Mouse (Mus musculus): Measurements from ENCODE around the gene Gm10521. TPM values are rescaled to one million over a fixed set of nuclear protein-coding genes. Genes with fewer than 3 reads are reported as not detected.

Gm10521 gene
- polyA plus RNA-seq, 1 experiment from 2014 or later = not detected

DNA sequence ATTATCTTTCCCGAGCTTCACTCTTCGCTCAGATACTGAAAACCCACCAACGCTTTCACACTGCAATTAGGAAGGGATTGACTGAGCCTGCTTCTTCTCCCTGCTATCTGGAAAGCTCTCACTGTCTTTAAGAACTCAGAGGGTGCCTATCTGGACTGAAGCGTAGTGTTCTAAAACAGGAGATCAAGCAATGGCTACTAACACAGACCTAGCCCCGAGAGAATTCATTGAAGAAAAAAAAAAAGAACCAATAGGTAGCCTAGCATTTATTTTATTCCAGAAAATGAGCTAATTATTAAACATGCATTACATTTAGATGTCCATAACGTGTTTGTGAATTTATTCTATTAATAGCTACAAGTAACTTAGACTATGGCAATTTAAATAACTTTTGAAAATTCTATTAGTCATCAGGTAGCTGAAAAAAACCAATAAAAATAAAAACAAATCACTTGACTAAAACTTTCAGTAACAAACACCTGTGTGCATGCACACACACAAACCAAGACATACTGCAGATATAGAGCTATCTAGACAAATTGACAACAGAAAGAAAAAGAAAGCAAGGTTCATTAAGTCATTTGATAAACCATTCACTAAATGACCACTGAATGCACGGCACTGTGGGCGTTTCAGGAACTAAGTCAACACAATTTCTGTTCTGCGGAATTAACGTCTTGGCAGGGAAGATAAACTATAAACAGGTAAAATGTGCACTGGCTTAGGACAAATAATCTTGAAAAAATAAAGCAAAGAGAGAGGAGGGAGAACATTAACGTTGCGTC lies 22.9 kb downstream of the Gm10521 start:
- WGBS (ENCODE audit: insufficient replicate concordance) = 55% methylated on average over 12 of the region's 12 CpGs
- Histone ChIP-seq H3K9ac (ENCODE audit: low read depth, low read length) (no peak overlapping the region), H3K4me1 (ENCODE audit: control insufficient read depth, low read depth, low read length) (no peaks in the 10 kb centered on the region), H3K4me3 (ENCODE audit: low read depth, low read length) (no peak overlapping the region), H3K9me3 (replicated peaks; ENCODE audit: control insufficient read depth, low read length) (no peaks in the 10 kb centered on the region), H3K27me3 (ENCODE audit: control insufficient read depth, insufficient read depth, low read depth, low read length) (no peaks in the 10 kb centered on the region), H3K4me2 (ENCODE audit: low read depth, low read length) (no peak overlapping the region), H3K36me3 (ENCODE audit: control insufficient read depth, insufficient read depth) (no peaks in the 10 kb centered on the region), H3K27ac (ENCODE audit: low read length) (no peak overlapping the region)
- ATAC-seq (ENCODE audit: low read depth) = no peak

DNA sequence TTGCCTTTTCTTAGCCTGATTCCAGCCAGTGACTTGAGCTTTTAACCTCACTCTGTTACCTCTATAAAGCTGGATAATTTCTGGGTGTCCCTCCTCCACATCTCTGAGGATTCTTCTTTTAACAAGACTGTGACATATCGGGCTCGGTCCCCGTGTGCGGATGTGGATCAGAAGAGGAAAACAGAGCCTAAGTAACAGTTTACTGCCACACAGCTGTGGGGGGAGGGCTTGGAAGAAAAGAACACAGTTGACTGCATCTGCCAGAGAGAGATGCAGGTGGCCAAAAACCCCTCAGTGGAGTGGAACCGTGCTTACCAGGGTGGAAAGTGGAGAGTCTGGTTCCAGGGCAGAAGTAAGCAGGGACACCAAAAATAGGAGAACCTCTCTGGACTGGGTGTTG lies 23.7 kb downstream of the Gm10521 start:
- ATAC-seq (ENCODE audit: low read depth) = no peak
- H3K4me2 ChIP-seq (ENCODE audit: low read depth, low read length) = no peak overlapping the region
- H3K36me3 ChIP-seq (ENCODE audit: control insufficient read depth, insufficient read depth) = no peaks in the 10 kb centered on the region
- no peaks in the 10 kb centered on the region for H3K27me3 ChIP-seq (ENCODE audit: control insufficient read depth, insufficient read depth, low read depth, low read length)
- no peak overlapping the region for H3K27ac ChIP-seq (ENCODE audit: low read length)
- no peaks in the 10 kb centered on the region for H3K9me3 ChIP-seq (replicated peaks; ENCODE audit: control insufficient read depth, low read length)
- no peak overlapping the region for H3K4me3 ChIP-seq (ENCODE audit: low read depth, low read length)
- no peaks in the 10 kb centered on the region for H3K4me1 ChIP-seq (ENCODE audit: control insufficient read depth, low read depth, low read length)
- H3K9ac ChIP-seq (ENCODE audit: low read depth, low read length) = no peak overlapping the region
- 66% methylated on average over 5 of the region's 5 CpGs for WGBS (ENCODE audit: insufficient replicate concordance)

DNA sequence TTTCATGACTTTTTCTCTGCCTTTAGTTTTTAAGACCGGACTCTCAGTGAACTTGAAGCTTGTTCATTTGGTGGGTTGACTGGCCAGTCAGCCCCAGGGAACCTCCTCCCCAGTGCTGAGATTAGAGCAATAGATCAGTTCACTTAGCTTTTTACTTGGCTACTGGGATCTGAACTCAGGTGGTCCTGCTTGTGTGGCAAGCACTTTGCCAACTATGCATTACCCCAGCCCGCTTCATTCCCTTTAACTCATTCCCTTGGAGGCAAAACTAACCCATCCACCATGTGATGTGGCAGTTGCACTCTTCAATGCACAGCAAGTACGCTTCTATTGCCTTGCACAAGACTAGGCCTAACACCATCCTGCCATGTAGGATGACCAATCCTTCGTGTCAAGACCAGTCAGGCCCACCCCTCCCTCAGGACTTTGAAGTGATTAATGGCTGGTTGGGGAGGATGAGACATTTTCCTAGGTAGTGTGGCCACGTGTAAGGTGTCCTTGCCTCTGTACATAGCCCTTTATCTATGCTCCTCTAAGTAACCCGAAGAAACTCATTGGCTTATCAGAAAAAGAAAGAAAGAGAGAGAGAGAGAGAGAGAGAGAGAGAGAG lies 24.5 kb downstream of the Gm10521 start:
- no peak for ATAC-seq (ENCODE audit: low read depth)
- Histone ChIP-seq H3K4me2 (ENCODE audit: low read depth, low read length) (no peak overlapping the region), H3K9ac (ENCODE audit: low read depth, low read length) (no peak overlapping the region), H3K4me3 (ENCODE audit: low read depth, low read length) (no peak overlapping the region), H3K4me1 (ENCODE audit: control insufficient read depth, low read depth, low read length) (no peaks in the 10 kb centered on the region), H3K36me3 (ENCODE audit: control insufficient read depth, insufficient read depth) (no peaks in the 10 kb centered on the region), H3K27ac (ENCODE audit: low read length) (no peak overlapping the region), H3K9me3 (replicated peaks; ENCODE audit: control insufficient read depth, low read length) (no peaks in the 10 kb centered on the region), H3K27me3 (ENCODE audit: control insufficient read depth, insufficient read depth, low read depth, low read length) (no peaks in the 10 kb centered on the region)
- 55% methylated on average over 6 of the region's 6 CpGs for WGBS (ENCODE audit: insufficient replicate concordance)

DNA sequence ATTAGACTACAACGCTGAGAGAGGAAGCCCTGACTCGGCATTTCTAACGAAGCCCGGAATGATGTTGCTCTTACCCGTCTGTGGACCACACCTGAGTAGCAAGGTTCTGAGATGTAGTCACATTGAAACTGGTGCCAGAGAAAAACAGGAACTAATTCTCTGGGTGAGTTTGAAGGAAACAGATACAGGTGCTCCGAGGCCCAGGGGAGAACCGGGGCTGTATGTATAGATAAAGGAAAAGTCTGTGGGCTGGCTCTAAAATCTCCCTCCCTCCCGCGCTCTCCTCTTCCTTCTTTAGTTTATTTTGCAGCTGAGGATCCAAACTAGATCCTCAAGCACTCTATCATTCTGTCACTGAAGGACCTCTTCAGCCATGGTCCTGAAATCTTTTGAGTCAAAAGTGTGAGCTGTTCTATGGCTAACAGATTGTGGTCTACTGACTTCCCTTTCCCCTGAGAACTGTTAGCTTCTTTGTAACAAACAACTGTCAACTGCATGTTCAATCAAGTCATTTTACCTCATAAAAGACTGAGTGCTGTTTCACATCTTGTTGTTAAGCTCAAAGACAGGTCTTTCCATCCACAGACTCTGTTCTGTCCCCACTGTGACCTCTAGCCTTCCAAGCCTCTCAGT lies 25.6 kb downstream of the Gm10521 start:
- Histone ChIP-seq H3K4me2 (ENCODE audit: low read depth, low read length) (no peak overlapping the region), H3K4me3 (ENCODE audit: low read depth, low read length) (no peak overlapping the region), H3K9ac (ENCODE audit: low read depth, low read length) (no peak overlapping the region), H3K36me3 (ENCODE audit: control insufficient read depth, insufficient read depth) (no peaks in the 10 kb centered on the region), H3K4me1 (ENCODE audit: control insufficient read depth, low read depth, low read length) (no peaks in the 10 kb centered on the region), H3K27ac (ENCODE audit: low read length) (no peak overlapping the region), H3K27me3 (ENCODE audit: control insufficient read depth, insufficient read depth, low read depth, low read length) (no peaks in the 10 kb centered on the region), H3K9me3 (replicated peaks; ENCODE audit: control insufficient read depth, low read length) (no peaks in the 10 kb centered on the region)
- ATAC-seq (ENCODE audit: low read depth) = no peak
- 16% methylated on average over 9 of the region's 9 CpGs for WGBS (ENCODE audit: insufficient replicate concordance)

DNA sequence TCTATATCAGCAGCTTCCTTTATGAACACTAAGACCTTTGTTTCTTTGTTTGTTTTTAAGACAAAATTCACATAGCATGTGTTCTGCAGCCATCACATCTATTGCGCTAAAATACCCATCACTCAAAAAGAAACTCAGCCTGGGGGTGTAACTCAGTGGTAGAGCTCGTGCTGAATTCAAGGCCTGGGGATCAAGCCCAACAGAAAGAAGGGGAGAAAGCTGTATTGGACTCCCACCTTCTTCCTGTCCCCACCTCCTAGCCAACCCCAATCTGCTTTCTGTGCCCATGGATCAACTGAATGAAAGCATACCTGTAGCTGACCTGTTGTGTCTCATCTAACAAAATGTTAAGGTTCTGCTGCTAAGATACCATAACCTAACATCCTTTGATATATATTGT lies 26.2 kb downstream of the Gm10521 start:
- no peak overlapping the region for H3K27ac ChIP-seq (ENCODE audit: low read length)
- no peak for ATAC-seq (ENCODE audit: low read depth)
- H3K4me2 ChIP-seq (ENCODE audit: low read depth, low read length) = no peak overlapping the region
- 40% methylated on average over 2 of the region's 2 CpGs for WGBS (ENCODE audit: insufficient replicate concordance)
- no peaks in the 10 kb centered on the region for H3K36me3 ChIP-seq (ENCODE audit: control insufficient read depth, insufficient read depth)
- no peaks in the 10 kb centered on the region for H3K9me3 ChIP-seq (replicated peaks; ENCODE audit: control insufficient read depth, low read length)
- H3K4me1 ChIP-seq (ENCODE audit: control insufficient read depth, low read depth, low read length) = no peaks in the 10 kb centered on the region
- no peak overlapping the region for H3K9ac ChIP-seq (ENCODE audit: low read depth, low read length)
- H3K4me3 ChIP-seq (ENCODE audit: low read depth, low read length) = no peak overlapping the region
- no peaks in the 10 kb centered on the region for H3K27me3 ChIP-seq (ENCODE audit: control insufficient read depth, insufficient read depth, low read depth, low read length)

DNA sequence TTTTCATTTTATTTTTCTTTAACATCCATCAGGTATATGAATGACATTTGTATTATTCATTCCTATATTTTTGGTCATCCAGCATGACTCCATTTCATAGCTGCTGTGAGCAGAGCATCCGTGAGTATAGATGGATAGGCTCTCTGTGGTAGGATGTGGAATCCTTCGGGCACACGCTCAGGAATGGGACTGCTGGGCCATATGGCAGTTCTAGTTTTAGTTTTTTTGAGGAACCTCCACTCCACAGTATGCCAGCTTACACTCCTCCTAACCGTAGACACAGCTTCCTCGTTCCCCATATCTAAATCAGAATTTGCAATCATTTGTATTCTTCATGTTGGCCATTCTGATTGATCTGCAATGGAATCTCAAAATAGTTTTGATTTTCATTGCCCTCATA lies 27.4 kb downstream of the Gm10521 start:
- WGBS (ENCODE audit: insufficient replicate concordance) = 63% methylated on average over 5 of the region's 5 CpGs
- Histone ChIP-seq H3K36me3 (ENCODE audit: control insufficient read depth, insufficient read depth) (no peaks in the 10 kb centered on the region), H3K27me3 (ENCODE audit: control insufficient read depth, insufficient read depth, low read depth, low read length) (no peaks in the 10 kb centered on the region), H3K4me3 (ENCODE audit: low read depth, low read length) (no peak overlapping the region), H3K4me1 (ENCODE audit: control insufficient read depth, low read depth, low read length) (no peaks in the 10 kb centered on the region), H3K4me2 (ENCODE audit: low read depth, low read length) (no peak overlapping the region), H3K9me3 (replicated peaks; ENCODE audit: control insufficient read depth, low read length) (no peaks in the 10 kb centered on the region), H3K9ac (ENCODE audit: low read depth, low read length) (no peak overlapping the region), H3K27ac (ENCODE audit: low read length) (no peak overlapping the region)
- no peak for ATAC-seq (ENCODE audit: low read depth)

DNA sequence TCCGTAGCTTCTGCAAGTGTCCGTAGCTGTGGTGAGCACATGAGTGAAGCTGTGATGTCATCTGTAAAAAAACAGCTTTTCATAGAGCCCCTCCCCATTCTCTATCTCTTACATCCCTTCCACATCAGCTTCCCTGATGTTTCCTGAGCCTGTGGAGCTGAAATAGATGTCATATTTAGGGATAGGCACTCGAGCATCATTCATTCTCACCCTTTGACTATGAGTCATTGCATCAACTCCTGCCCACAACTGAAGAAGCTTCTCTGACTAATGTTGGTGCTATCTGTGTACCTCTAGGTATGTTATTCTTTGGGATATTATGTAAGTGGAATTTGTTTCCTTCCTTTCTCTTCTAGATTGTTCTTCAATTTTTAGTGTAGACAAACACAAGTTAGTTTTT lies 29.4 kb downstream of the Gm10521 start:
- ATAC-seq (ENCODE audit: low read depth) = no peak
- H3K27ac ChIP-seq (ENCODE audit: low read length) = no peak overlapping the region
- H3K27me3 ChIP-seq (ENCODE audit: control insufficient read depth, insufficient read depth, low read depth, low read length) = no peaks in the 10 kb centered on the region
- no peak overlapping the region for H3K4me2 ChIP-seq (ENCODE audit: low read depth, low read length)
- H3K4me1 ChIP-seq (ENCODE audit: control insufficient read depth, low read depth, low read length) = no peaks in the 10 kb centered on the region
- no peak overlapping the region for H3K9ac ChIP-seq (ENCODE audit: low read depth, low read length)
- H3K4me3 ChIP-seq (ENCODE audit: low read depth, low read length) = no peak overlapping the region
- H3K9me3 ChIP-seq (replicated peaks; ENCODE audit: control insufficient read depth, low read length) = no peaks in the 10 kb centered on the region
- 56% methylated on average over 3 of the region's 3 CpGs for WGBS (ENCODE audit: insufficient replicate concordance)
- no peaks in the 10 kb centered on the region for H3K36me3 ChIP-seq (ENCODE audit: control insufficient read depth, insufficient read depth)

DNA sequence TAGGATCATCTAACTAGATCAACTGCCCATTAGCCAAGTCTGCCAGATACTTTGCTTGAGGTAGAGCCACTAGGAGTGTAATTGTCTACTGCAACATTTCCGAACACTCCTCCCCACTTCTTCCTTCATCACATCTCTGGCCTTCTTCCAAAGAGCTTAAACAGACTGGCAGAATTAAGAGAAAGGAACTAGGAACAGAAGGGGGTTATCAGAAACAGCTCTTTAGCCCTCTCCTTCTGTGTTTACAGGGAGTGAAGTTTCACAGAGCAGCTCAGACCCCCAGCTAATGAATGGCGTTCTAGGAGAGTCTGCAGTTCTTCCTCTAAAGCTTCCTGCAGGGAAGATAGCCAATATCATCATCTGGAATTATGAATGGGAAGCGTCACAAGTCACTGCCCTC lies 38.4 kb downstream of the Gm10521 start:
- no peak for ATAC-seq (ENCODE audit: low read depth)
- Histone ChIP-seq H3K27me3 (ENCODE audit: control insufficient read depth, insufficient read depth, low read depth, low read length) (no peaks in the 10 kb centered on the region), H3K9me3 (replicated peaks; ENCODE audit: control insufficient read depth, low read length) (no peaks in the 10 kb centered on the region), H3K4me2 (ENCODE audit: low read depth, low read length) (no peak overlapping the region), H3K27ac (ENCODE audit: low read length) (no peak overlapping the region), H3K4me1 (ENCODE audit: control insufficient read depth, low read depth, low read length) (no peaks in the 10 kb centered on the region), H3K4me3 (ENCODE audit: low read depth, low read length) (no peak overlapping the region), H3K9ac (ENCODE audit: low read depth, low read length) (no peak overlapping the region), H3K36me3 (ENCODE audit: control insufficient read depth, insufficient read depth) (no peaks in the 10 kb centered on the region)
- WGBS (ENCODE audit: insufficient replicate concordance) = 45% methylated on average over 3 of the region's 3 CpGs

All from liver, embryonic 16.5 days (tissue).